Mouse (Mus musculus) bone marrow macrophage, adult 2 months (primary cell): ENCODE data around the gene Tanc1. TPM values are rescaled to one million over a fixed set of nuclear protein-coding genes. Genes with fewer than 3 reads are reported as not detected.

Experiments used
- H3K27ac ChIP-seq: 2 replicates; pipeline ENCODE4 v1.5.1; 2012; ENCODE audit warnings: low read depth, low read length; ENCODE audit not compliant: insufficient read depth
- H3K4me1 ChIP-seq: 2 replicates; pipeline ENCODE4 v1.6.1; 2012; ENCODE audit warnings: low read length; ENCODE audit not compliant: control insufficient read depth, insufficient read depth
- H3K4me3 ChIP-seq: 2 replicates; pipeline ENCODE4 v1.5.1; 2012; ENCODE audit warnings: mild to moderate bottlenecking, low read length, moderate library complexity; ENCODE audit not compliant: insufficient read depth
- CTCF ChIP-seq: IDR thresholded peaks from 2 replicates; pipeline ENCODE4 v1.5.1; 2012; ENCODE audit warnings: low read depth, mild to moderate bottlenecking, low read length, moderate library complexity
- POLR2A ChIP-seq: IDR thresholded peaks from 2 replicates; pipeline ENCODE4 v1.6.1; 2012; ENCODE audit warnings: mild to moderate bottlenecking, low read depth, low read length, borderline replicate concordance
- polyA plus RNA-seq: library from polyadenylated mRNA; stranded (reverse); fragments of >200 nt; gene quantifications from 2 replicates; pipeline ENCODE4 v1.2.4, GENCODE M21; 2012; ENCODE audit not compliant: missing spikeins, insufficient read depth, insufficient read length

The Tanc1 gene
- polyA plus RNA-seq, 1 experiment, result 6.6 TPM

- Histone ChIP-seq H3K4me3 (no peak overlapping the region), H3K27ac (no peak overlapping the region), H3K4me1 (peaks cover 25% of the 10 kb centered on the region)
- TF ChIP-seq POLR2A (no peak), CTCF (no peak)
Measured at GRCm38 (mm10) chr2:59666533-59666932, 54.7 kb downstream of the Tanc1 start.

- peak overlapping the region; percentile 48 for H3K4me3 ChIP-seq
- peak overlapping the region; percentile 92 for H3K27ac ChIP-seq
- TF ChIP-seq CTCF, result no peak
- TF ChIP-seq POLR2A, result no peak
- H3K4me1 ChIP-seq, result peaks cover 47% of the 10 kb centered on the region
Measured at GRCm38 (mm10) chr2:59670087-59671060, 58.5 kb downstream of the Tanc1 start.

- TF ChIP-seq POLR2A, result no peak
- TF ChIP-seq CTCF, result no peak; the same call in 1 of the 2 replicates
- Histone ChIP-seq H3K27ac (no peak overlapping the region), H3K4me3 (no peak overlapping the region), H3K4me1 (peaks cover 54% of the 10 kb centered on the region)
Measured at GRCm38 (mm10) chr2:59671671-59672070, 59.8 kb downstream of the Tanc1 start.

GRCm38 (mm10) chr2:59672086-59672485 is 60.2 kb downstream of the Tanc1 start:
- Histone ChIP-seq H3K27ac (no peak overlapping the region), H3K4me1 (peaks cover 57% of the 10 kb centered on the region), H3K4me3 (no peak overlapping the region)
- TF ChIP-seq POLR2A (no peak), CTCF (no peak)

DNA sequence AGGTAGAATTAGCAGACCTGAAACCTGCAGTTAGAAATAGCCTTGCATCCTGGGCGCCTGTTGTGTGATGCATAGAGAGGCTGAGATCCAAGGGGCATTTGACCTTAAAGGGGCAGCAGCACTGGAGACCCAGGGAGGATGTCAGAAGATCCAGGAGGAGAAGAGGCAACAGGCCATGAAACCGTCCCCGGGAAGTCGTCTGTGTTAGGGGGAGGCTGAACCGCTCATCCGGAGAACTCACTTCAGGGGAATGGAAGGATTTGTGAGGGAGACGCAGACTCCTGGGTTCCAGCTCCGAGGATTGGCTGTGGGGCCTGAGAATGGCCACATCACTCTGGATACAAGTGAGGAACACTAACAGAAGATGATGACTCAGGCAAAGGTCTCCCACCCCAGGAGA is 60.8 kb downstream of the Tanc1 start:
- no peak for TF ChIP-seq CTCF
- no peak for TF ChIP-seq POLR2A
- Histone ChIP-seq H3K4me1 (peaks cover 63% of the 10 kb centered on the region), H3K4me3 (no peak overlapping the region), H3K27ac (no peak overlapping the region)

- TF ChIP-seq CTCF (no peak), POLR2A (no peak)
- H3K27ac ChIP-seq, result no peak overlapping the region
- peaks cover 67% of the 10 kb centered on the region for H3K4me1 ChIP-seq
- no peak overlapping the region for H3K4me3 ChIP-seq
Measured at GRCm38 (mm10) chr2:59673351-59673750, 61.5 kb downstream of the Tanc1 start.

- H3K27ac ChIP-seq, result no peak overlapping the region
- TF ChIP-seq CTCF, result no peak
- TF ChIP-seq POLR2A, result no peak
- peaks cover 63% of the 10 kb centered on the region for H3K4me1 ChIP-seq
- no peak overlapping the region for H3K4me3 ChIP-seq
Measured at GRCm38 (mm10) chr2:59673877-59674276, 62.0 kb downstream of the Tanc1 start.

- H3K4me1 ChIP-seq, result peaks cover 74% of the 10 kb centered on the region
- TF ChIP-seq CTCF (no peak), POLR2A (no peak)
- no peak overlapping the region for H3K27ac ChIP-seq
- no peak overlapping the region for H3K4me3 ChIP-seq
Measured at GRCm38 (mm10) chr2:59675270-59675995, 63.6 kb downstream of the Tanc1 start.

DNA sequence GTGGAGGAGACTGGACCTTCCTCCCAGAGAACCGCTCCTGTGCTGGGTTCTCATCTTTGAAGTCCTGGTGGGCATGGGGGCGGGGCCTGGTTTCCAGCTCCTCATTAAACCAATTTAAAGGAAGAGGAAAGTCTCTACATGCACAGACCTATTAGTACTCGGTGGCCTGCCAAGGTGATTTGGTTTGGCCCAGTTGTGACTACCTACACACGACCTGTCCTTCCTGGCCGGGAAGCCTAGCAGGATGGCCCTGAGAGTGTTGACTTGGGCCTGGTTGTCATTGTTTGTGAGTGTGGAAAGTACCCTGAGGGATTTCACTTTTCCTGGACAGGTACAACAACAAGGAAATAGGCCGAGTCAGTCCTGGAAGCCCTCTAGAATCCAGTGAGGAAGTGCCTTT is 64.2 kb downstream of the Tanc1 start:
- TF ChIP-seq CTCF (no peak), POLR2A (no peak)
- Histone ChIP-seq H3K4me1 (peaks cover 73% of the 10 kb centered on the region), H3K27ac (peak overlapping the region; percentile 68), H3K4me3 (no peak overlapping the region)

- Histone ChIP-seq H3K27ac (peak overlapping the region; percentile 68), H3K4me1 (peaks cover 73% of the 10 kb centered on the region), H3K4me3 (no peak overlapping the region)
- TF ChIP-seq POLR2A (no peak), CTCF (no peak)
Measured at GRCm38 (mm10) chr2:59676442-59676841, 64.6 kb downstream of the Tanc1 start.
